In the genomic region with DNA sequence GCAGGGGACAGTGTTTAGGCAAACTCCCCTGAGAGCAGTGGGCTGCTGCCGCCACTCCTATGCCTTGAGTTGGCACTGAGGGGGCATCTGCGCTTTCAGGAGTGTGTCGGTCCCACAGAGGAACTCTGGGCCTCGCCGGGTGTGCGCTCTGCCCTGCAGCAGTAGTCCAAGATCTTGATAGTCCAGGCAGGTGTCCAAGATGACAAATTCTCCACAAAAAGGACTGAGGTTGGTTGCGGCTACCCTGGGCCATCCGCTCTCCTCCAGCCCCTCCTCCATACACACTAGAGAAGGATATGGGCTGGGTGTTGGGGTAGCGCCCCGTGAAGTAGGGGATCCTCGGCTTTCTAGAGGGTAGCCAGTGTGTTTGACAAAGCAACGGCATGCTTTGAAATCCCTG, we compare ENCODE assay signal across 12 mouse cellular contexts. TPM values are rescaled to one million over a fixed set of nuclear protein-coding genes. Genes with fewer than 3 reads are reported as not detected.
A peak's percentile ranks its signal among the peaks of the same experiment; 100 is the strongest.
DNase-seq lines count a peak whose midpoint lies in the region; ATAC-seq and TF ChIP-seq lines count a peak whose summit lies in the region.
"Had no signal": no experiment of that assay in that cellular context is flagged by ENCODE, and none has a peak within 500 bp of the region (broad histone marks: within the 10 kb centered on the region; RNA-seq: fewer than 3 reads in every experiment).

No protein-coding gene starts in this region.

- no peak for TF ChIP-seq CTCF in intestine, postnatal 0 days (IDR thresholded peaks at IDR 0.05; ENCODE audit: low read depth)
- no peak for TF ChIP-seq CTCF in midbrain, postnatal 0 days (IDR thresholded peaks at IDR 0.05)

- H3K9me3 ChIP-seq in kidney, embryonic 16.5 days (ENCODE audit: low read length): no peaks in the 10 kb centered on the region
- no peaks in the 10 kb centered on the region for H3K9me3 ChIP-seq in heart, embryonic 15.5 days (replicated peaks)
- H3K9me3 ChIP-seq in intestine, postnatal 0 days (ENCODE audit: control insufficient read depth): no peaks in the 10 kb centered on the region
- H3K9me3 ChIP-seq in midbrain, postnatal 0 days (ENCODE audit: low read length): no peaks in the 10 kb centered on the region

- H3K27me3 ChIP-seq in kidney, embryonic 16.5 days (ENCODE audit: insufficient read depth, low read length): no peaks in the 10 kb centered on the region
- 0 out of 2 replicates have a peak, but pooled peaks cover 2% of the 10 kb centered on the region for H3K27me3 ChIP-seq in heart, embryonic 15.5 days
- no peaks in the 10 kb centered on the region for H3K27me3 ChIP-seq in intestine, postnatal 0 days (replicated peaks; ENCODE audit: control insufficient read depth, insufficient read depth, low read length)
- no peaks in the 10 kb centered on the region for H3K27me3 ChIP-seq in midbrain, postnatal 0 days (ENCODE audit: insufficient read depth, low read length)

- peak overlapping the region; percentile 45 for H3K4me2 ChIP-seq in kidney, embryonic 16.5 days (replicated peaks; ENCODE audit: low read depth, low read length)
- peak overlapping the region; percentile 56 for H3K4me2 ChIP-seq in heart, embryonic 15.5 days
- peak overlapping the region; percentile 35; the same call in 1 of the 2 replicates for H3K4me2 ChIP-seq in intestine, postnatal 0 days (replicated peaks; ENCODE audit: low read depth)
- peak overlapping the region; percentile 12; the same call in 1 of the 2 replicates for H3K4me2 ChIP-seq in midbrain, postnatal 0 days (ENCODE audit: low read depth, low read length, poor library complexity, severe bottlenecking)

- H3K36me3 ChIP-seq in kidney, embryonic 16.5 days (ENCODE audit: insufficient read depth, low read length): no peaks in the 10 kb centered on the region
- no peaks in the 10 kb centered on the region for H3K36me3 ChIP-seq in heart, embryonic 15.5 days
- H3K36me3 ChIP-seq in intestine, postnatal 0 days (ENCODE audit: control insufficient read depth, insufficient read depth): no peaks in the 10 kb centered on the region
- no peaks in the 10 kb centered on the region for H3K36me3 ChIP-seq in midbrain, postnatal 0 days (ENCODE audit: insufficient read depth, low read length)

- no peak overlapping the region for H3K27ac ChIP-seq in kidney, embryonic 16.5 days (ENCODE audit: low read length)
- H3K27ac ChIP-seq in heart, embryonic 15.5 days: peak overlapping the region; percentile 84
- no peak overlapping the region for H3K27ac ChIP-seq in intestine, postnatal 0 days (ENCODE audit: low read depth, low read length)
- H3K27ac ChIP-seq in midbrain, postnatal 0 days (ENCODE audit: low read depth, low read length): no peak overlapping the region

- WGBS in kidney, embryonic 16.5 days: 40% methylated on average over 12 of the region's 12 CpGs
- WGBS in heart, embryonic 15.5 days: 33% methylated on average over 12 of the region's 12 CpGs
- 45% methylated on average over 12 of the region's 12 CpGs for WGBS in intestine, postnatal 0 days
- 46% methylated on average over 12 of the region's 12 CpGs for WGBS in midbrain, postnatal 0 days

- 0 out of 2 replicates have a peak, but pooled peaks have one; percentile 43 for ATAC-seq in kidney, embryonic 16.5 days (ENCODE audit: low FRiP score, low TSS enrichment)
- peak; percentile 12; the same call in 1 of the 2 replicates for ATAC-seq in heart, embryonic 15.5 days (replicated peaks; ENCODE audit: insufficient number of reproducible peaks, insufficient read depth, low FRiP score, low read depth)
- no peak for ATAC-seq in intestine, postnatal 0 days
- 0 out of 2 replicates have a peak, but pooled peaks have one; percentile 0 for ATAC-seq in midbrain, postnatal 0 days (ENCODE audit: low FRiP score)

- H3K4me3 ChIP-seq in kidney, embryonic 16.5 days (ENCODE audit: low read length): peak overlapping the region; percentile 16
- H3K4me3 ChIP-seq in heart, embryonic 15.5 days: peak overlapping the region; percentile 33
- no peak overlapping the region for H3K4me3 ChIP-seq in intestine, postnatal 0 days (ENCODE audit: low read depth, low read length)
- no peak overlapping the region for H3K4me3 ChIP-seq in midbrain, postnatal 0 days (ENCODE audit: low read depth, low read length)
- H3K4me3 ChIP-seq: erythroblast, embryonic 14.5 days had no signal

- peaks cover 20% of the 10 kb centered on the region for H3K4me1 ChIP-seq in kidney, embryonic 16.5 days (ENCODE audit: insufficient read depth, low read length)
- peaks cover 53% of the 10 kb centered on the region for H3K4me1 ChIP-seq in heart, embryonic 15.5 days (replicated peaks)
- no peaks in the 10 kb centered on the region; the same call in 1 of the 2 replicates for H3K4me1 ChIP-seq in intestine, postnatal 0 days (replicated peaks; ENCODE audit: control insufficient read depth, insufficient read depth, low read length)
- peaks cover 4% of the 10 kb centered on the region; the same call in 1 of the 2 replicates for H3K4me1 ChIP-seq in midbrain, postnatal 0 days (ENCODE audit: insufficient read depth, low read length)

- 0 out of 2 replicates have a peak overlapping the region, but pooled peaks have one; percentile 6 for H3K9ac ChIP-seq in kidney, embryonic 16.5 days (replicated peaks; ENCODE audit: low read length)
- H3K9ac ChIP-seq in heart, embryonic 15.5 days: no peak overlapping the region
- H3K9ac ChIP-seq in intestine, postnatal 0 days (ENCODE audit: low read depth, low read length): no peak overlapping the region
- H3K9ac ChIP-seq in midbrain, postnatal 0 days (replicated peaks; ENCODE audit: low read length, poor library complexity, severe bottlenecking): no peak overlapping the region

- DNase-seq in kidney, postnatal 10 days: no peak
- DNase-seq in midbrain, postnatal 0 days (ENCODE audit: low spot score): no peak
- no peak for DNase-seq in B cell, adult 2 months
- no peak for DNase-seq in cerebellum, adult 8-10 months
- no peak for DNase-seq in left cerebral cortex, postnatal 36 days (ENCODE audit: low spot score in 2 of 2)
- DNase-seq: kidney, postnatal 14 days; right cerebral cortex, postnatal 25 days; thymus, postnatal 4 days had no signal

- intact Hi-C loops in left cerebral cortex, postnatal 36 days (cut with DNase I): no loop called here

RNA-seq across cellular contexts. Expression of gene Tent4a, which starts 9.2 kb away (rescaled TPM):
- 5.0 and 5.1 TPM in 2 replicates for polyA plus RNA-seq in kidney, embryonic 16.5 days (2015; fragmentation: Nextera tagmentation; extraction: Ambion mirVana)
- 3.1 and 4.0 TPM in 2 replicates for polyA plus RNA-seq in heart, embryonic 15.5 days (2015; fragmentation: Nextera tagmentation; extraction: Ambion mirVana)
- polyA plus RNA-seq in intestine, postnatal 0 days (2015; fragmentation: Nextera tagmentation; extraction: Ambion mirVana): 2.3 and 2.7 TPM in 2 replicates
- 26.1 TPM in 2 replicates for total RNA-seq in midbrain, postnatal 0 days (2014; rRNA removed)
- 4.5 and 5.2 TPM in 2 replicates for polyA plus RNA-seq in midbrain, postnatal 0 days (2015; fragmentation: Nextera tagmentation; extraction: Ambion mirVana)
- 10 to 100 TPM; 40.2 to 43.4 TPM for total RNA-seq in left cerebral cortex, postnatal 36 days (2021)

RNA-seq across cellular contexts. Expression of gene Nsun2, which starts 10.0 kb away (rescaled TPM):
- 124 and 131 TPM in 2 replicates for polyA plus RNA-seq in kidney, embryonic 16.5 days (2015; fragmentation: Nextera tagmentation; extraction: Ambion mirVana)
- polyA plus RNA-seq in heart, embryonic 15.5 days (2015; fragmentation: Nextera tagmentation; extraction: Ambion mirVana): 53.0 and 73.0 TPM in 2 replicates
- polyA plus RNA-seq in intestine, postnatal 0 days (2015; fragmentation: Nextera tagmentation; extraction: Ambion mirVana): 35.0 and 38.8 TPM in 2 replicates
- total RNA-seq in midbrain, postnatal 0 days (2014; rRNA removed): 51.1 and 60.3 TPM in 2 replicates
- polyA plus RNA-seq in midbrain, postnatal 0 days (2015; fragmentation: Nextera tagmentation; extraction: Ambion mirVana): 56.7 and 60.2 TPM in 2 replicates
- 10 to 100 TPM; 75.5 to 77.9 TPM for total RNA-seq in left cerebral cortex, postnatal 36 days (2021)

Comparison
In these comparisons a context has a peak if more than half of its experiments do, and no peak if none do; other contexts are left out.
1. H3K4me3 ChIP-seq: peak in kidney, embryonic 16.5 days (single experiment) and heart, embryonic 15.5 days (single experiment); none in intestine, postnatal 0 days (single experiment) and midbrain, postnatal 0 days (single experiment).
2. Peak in every context shown above with its lines, with median percentiles within 50 percentile points of each other: H3K4me2 ChIP-seq.